Mouse (Mus musculus) limb, embryonic 11.5 days (tissue): ENCODE results near the gene Pigp. TPM values are rescaled to one million over a fixed set of nuclear protein-coding genes. Genes with fewer than 3 reads are reported as not detected.

Experiments
- ATAC-seq: fragments of 200-750 bp; cut with Nextera tagmentation; 2 replicates; pipeline ENCODE4 v1.8.0; 2017; ENCODE audit warnings: low read depth; ENCODE audit not compliant: insufficient number of reproducible peaks, low FRiP score, low TSS enrichment
- DNase-seq: peaks from one replicate; pipeline ENCODE4 v3.0.0-alpha.2; 2015; ENCODE audit warnings: low spot score
- H3K27ac ChIP-seq: fragments of 300-500 bp; sonication (generic); replicated peaks from 2 replicates; pipeline ENCODE4 v1.5.1; 2014; ENCODE audit warnings: low read depth, mild to moderate bottlenecking, low read length
- H3K27me3 ChIP-seq: fragments of 300-500 bp; sonication (generic); 2 replicates; pipeline ENCODE4 v1.6.1; 2014; ENCODE audit warnings: mild to moderate bottlenecking, low read length, mixed read lengths; ENCODE audit not compliant: control insufficient read depth, insufficient read depth
- H3K36me3 ChIP-seq: fragments of 300-500 bp; sonication (generic); 2 replicates; pipeline ENCODE4 v1.6.1; 2014; ENCODE audit warnings: mild to moderate bottlenecking, low read length, moderate library complexity, mixed read lengths; ENCODE audit not compliant: control insufficient read depth, insufficient read depth
- H3K4me1 ChIP-seq: fragments of 300-500 bp; sonication (generic); 2 replicates; pipeline ENCODE4 v1.6.1; 2014; ENCODE audit warnings: low read length, mixed read lengths; ENCODE audit not compliant: control insufficient read depth, insufficient read depth
- H3K4me2 ChIP-seq: fragments of 300-500 bp; sonication (generic); 2 replicates; pipeline ENCODE4 v1.6.1; 2014; ENCODE audit warnings: low read depth, mild to moderate bottlenecking, moderate library complexity; ENCODE audit not compliant: severe bottlenecking
- H3K4me3 ChIP-seq: fragments of 300-500 bp; sonication (generic); 2 replicates; pipeline ENCODE4 v1.5.1; 2014; ENCODE audit warnings: low read depth, low read length
- H3K9ac ChIP-seq: fragments of 300-500 bp; sonication (generic); 2 replicates; pipeline ENCODE4 v1.6.1; 2014; ENCODE audit warnings: mild to moderate bottlenecking, low read length
- H3K9me3 ChIP-seq: fragments of 300-500 bp; sonication (generic); 2 replicates; pipeline ENCODE4 v1.6.1; 2016; ENCODE audit warnings: low read length; ENCODE audit not compliant: control insufficient read depth
- WGBS: fragments of 180-500 bp; shearing (Covaris S2); extraction: QIAGEN DNeasy Blood & Tissue Kit; methylation state at CpG from one replicate; pipeline ENCODE4 v1.1.7; 2014; 5-methylcytosine and 5-hydroxymethylcytosine counted together
- polyA plus RNA-seq: library from polyadenylated mRNA; unstranded; fragments of >200 nt; fragmentation: Nextera tagmentation; extraction: Ambion mirVana; gene quantifications from 2 replicates; pipeline ENCODE4 v1.2.1, GENCODE M21; 2014

Pigp gene
- polyA plus RNA-seq, result 70.0 and 74.2 TPM in 2 replicates

- H3K27me3 ChIP-seq, result no peaks in the 10 kb centered on the region
- H3K27ac ChIP-seq, result peak within 1 kb of the TSS; percentile 93
- peak within 1 kb of the TSS; percentile 60 for H3K4me2 ChIP-seq
- no peaks in the 10 kb centered on the region for H3K36me3 ChIP-seq
- DNase-seq, result peak; percentile 87
- peak within 1 kb of the TSS; percentile 96 for H3K9ac ChIP-seq
- H3K4me3 ChIP-seq, result peak within 1 kb of the TSS; percentile 80
- no peaks in the 10 kb centered on the region for H3K9me3 ChIP-seq
- under 1% methylated on average over 42 of the region's 43 CpGs for WGBS
- ATAC-seq, result peak; percentile 89
- H3K4me1 ChIP-seq, result peaks cover 8% of the 10 kb centered on the region; the same call in 1 of the 2 replicates
Observed at GRCm38 (mm10) chr16:94371301-94371931, at the start of gene Pigp. TSS of gene Pigp (minus strand) at chr16:94371842.

GRCm38 (mm10) chr16:94420498-94420897 is 48.9 kb upstream of the Pigp start:
- Histone ChIP-seq H3K9me3 (no peaks in the 10 kb centered on the region), H3K9ac (no peak overlapping the region), H3K4me1 (no peaks in the 10 kb centered on the region), H3K4me3 (no peak overlapping the region), H3K4me2 (no peak overlapping the region), H3K36me3 (peaks cover 29% of the 10 kb centered on the region), H3K27ac (no peak overlapping the region), H3K27me3 (no peaks in the 10 kb centered on the region)
- ATAC-seq (no peak), DNase-seq (no peak)
- WGBS, result 97% methylated on average over 3 of the region's 3 CpGs

- Histone ChIP-seq H3K27ac (no peak overlapping the region), H3K27me3 (no peaks in the 10 kb centered on the region), H3K9me3 (no peaks in the 10 kb centered on the region), H3K36me3 (peaks cover 13% of the 10 kb centered on the region), H3K4me3 (no peak overlapping the region), H3K4me2 (no peak overlapping the region), H3K9ac (no peak overlapping the region), H3K4me1 (no peaks in the 10 kb centered on the region)
- DNase-seq, result no peak
- no peak for ATAC-seq
- 93% methylated on average over 6 of the region's 6 CpGs for WGBS
Observed at GRCm38 (mm10) chr16:94414151-94414550, 42.5 kb upstream of the Pigp start.

GRCm38 (mm10) chr16:94412760-94413159 is 41.1 kb upstream of the Pigp start:
- H3K4me1 ChIP-seq, result no peaks in the 10 kb centered on the region
- H3K4me2 ChIP-seq, result no peak overlapping the region
- WGBS, result 90% methylated on average over 4 of the region's 4 CpGs
- H3K4me3 ChIP-seq, result no peak overlapping the region
- no peaks in the 10 kb centered on the region for H3K9me3 ChIP-seq
- H3K36me3 ChIP-seq, result peaks cover 7% of the 10 kb centered on the region; the same call in 1 of the 2 replicates
- DNase-seq (no peak), ATAC-seq (no peak)
- no peak overlapping the region for H3K27ac ChIP-seq
- no peak overlapping the region for H3K9ac ChIP-seq
- H3K27me3 ChIP-seq, result no peaks in the 10 kb centered on the region

- Histone ChIP-seq H3K9me3 (no peaks in the 10 kb centered on the region), H3K4me3 (no peak overlapping the region), H3K27ac (no peak overlapping the region), H3K4me2 (no peak overlapping the region), H3K9ac (no peak overlapping the region), H3K36me3 (peaks cover 7% of the 10 kb centered on the region; the same call in 1 of the 2 replicates), H3K27me3 (no peaks in the 10 kb centered on the region), H3K4me1 (no peaks in the 10 kb centered on the region)
- 92% methylated on average over 2 of the region's 2 CpGs for WGBS
- DNase-seq (no peak), ATAC-seq (no peak)
Observed at GRCm38 (mm10) chr16:94412198-94412597, 40.6 kb upstream of the Pigp start.

- H3K36me3 ChIP-seq, result peaks cover 9% of the 10 kb centered on the region; the same call in 1 of the 2 replicates
- WGBS, result 91% methylated on average over 3 of the region's 3 CpGs
- no peak for DNase-seq
Observed at GRCm38 (mm10) chr16:94411287-94411686, 39.6 kb upstream of the Pigp start.

GRCm38 (mm10) chr16:94402185-94402584 is 30.5 kb upstream of the Pigp start:
- 75% methylated on average over 4 of the region's 4 CpGs for WGBS
- DNase-seq (no peak), ATAC-seq (no peak)
- H3K27ac ChIP-seq, result no peak overlapping the region
- H3K27me3 ChIP-seq, result no peaks in the 10 kb centered on the region
- peaks cover 4% of the 10 kb centered on the region; the same call in 1 of the 2 replicates for H3K36me3 ChIP-seq
- H3K9me3 ChIP-seq, result no peaks in the 10 kb centered on the region
- H3K4me3 ChIP-seq, result no peak overlapping the region
- H3K9ac ChIP-seq, result no peak overlapping the region
- H3K4me2 ChIP-seq, result no peak overlapping the region
- no peaks in the 10 kb centered on the region for H3K4me1 ChIP-seq

More at GRCm38 (mm10) chr16:94411287-94411686, 39.6 kb upstream of the Pigp start:
- no peak overlapping the region for H3K4me3 ChIP-seq
- no peaks in the 10 kb centered on the region for H3K9me3 ChIP-seq
- no peaks in the 10 kb centered on the region for H3K4me1 ChIP-seq
- H3K9ac ChIP-seq, result no peak overlapping the region
- H3K27me3 ChIP-seq, result no peaks in the 10 kb centered on the region
- H3K27ac ChIP-seq, result no peak overlapping the region
- no peak for ATAC-seq
- H3K4me2 ChIP-seq, result no peak overlapping the region

- no peak overlapping the region for H3K4me2 ChIP-seq
- no peaks in the 10 kb centered on the region for H3K9me3 ChIP-seq
- H3K36me3 ChIP-seq, result peaks cover 3% of the 10 kb centered on the region; the same call in 1 of the 2 replicates
- DNase-seq, result no peak
- 27% methylated on average over 2 of the region's 2 CpGs for WGBS
- no peak for ATAC-seq
- H3K9ac ChIP-seq, result no peak overlapping the region
- H3K4me3 ChIP-seq, result no peak overlapping the region
- H3K27ac ChIP-seq, result no peak overlapping the region
- no peaks in the 10 kb centered on the region for H3K4me1 ChIP-seq
- H3K27me3 ChIP-seq, result no peaks in the 10 kb centered on the region
Observed at GRCm38 (mm10) chr16:94401636-94402035, 30.0 kb upstream of the Pigp start.
